Mouse (Mus musculus) C3H10T1/2 (cell line): ENCODE measurements around the gene S1pr2. TPM values are rescaled to one million over a fixed set of nuclear protein-coding genes. Genes with fewer than 3 reads are reported as not detected.

Experiments
- polyA plus RNA-seq, 2 experiments: library from polyadenylated mRNA; unstranded; fragments of >200 nt; fragmentation: generic; extraction: Trizol; gene quantifications; one replicate each; pipeline ENCODE4 v1.2.1; 2012; ENCODE audit warnings: missing spikeins in 2 of 2

Gene S1pr2
- polyA plus RNA-seq = 10 to 100 TPM; 11.7 to 27.7 TPM

DNA sequence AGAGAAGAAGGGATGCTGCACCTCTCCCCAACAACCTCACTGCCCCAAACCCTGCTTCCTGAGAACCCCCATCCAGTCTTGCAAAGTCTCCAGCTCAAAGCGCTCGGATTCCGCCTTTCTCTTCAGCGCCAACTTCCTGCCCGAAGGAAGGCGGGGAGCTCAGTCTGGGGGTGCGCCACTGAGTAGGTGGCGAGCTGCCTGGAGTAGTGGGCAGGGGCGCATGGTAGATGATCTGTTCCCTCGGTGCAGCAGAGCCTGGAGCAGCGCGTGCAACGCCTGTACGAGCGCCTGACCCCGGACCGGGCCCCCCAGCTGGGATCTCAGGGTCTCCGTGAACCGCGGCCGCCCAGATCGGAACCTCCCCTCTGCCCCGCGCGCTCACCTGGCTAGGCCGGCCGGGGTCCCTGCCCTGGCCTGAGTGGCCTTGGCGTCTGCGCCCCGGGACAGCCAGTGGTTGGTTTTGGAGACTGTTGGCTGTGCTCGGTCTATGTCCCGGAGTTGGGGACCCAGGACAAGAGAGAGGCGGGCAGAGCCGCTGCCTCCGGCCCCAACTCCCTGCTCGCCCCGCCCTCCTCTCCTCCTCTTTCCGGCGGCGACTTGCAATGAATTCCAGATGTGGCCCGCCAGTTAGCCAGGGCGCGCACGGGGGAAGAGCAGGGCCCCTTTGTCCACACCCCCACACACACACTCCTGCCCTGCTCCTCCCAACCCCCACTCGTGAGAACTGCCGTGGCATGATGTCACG lies at the start of gene S1pr2:
Gene S1pr2, minus strand, starts transcription at position 566 of the 745 bp plus-strand sequence.

DNA sequence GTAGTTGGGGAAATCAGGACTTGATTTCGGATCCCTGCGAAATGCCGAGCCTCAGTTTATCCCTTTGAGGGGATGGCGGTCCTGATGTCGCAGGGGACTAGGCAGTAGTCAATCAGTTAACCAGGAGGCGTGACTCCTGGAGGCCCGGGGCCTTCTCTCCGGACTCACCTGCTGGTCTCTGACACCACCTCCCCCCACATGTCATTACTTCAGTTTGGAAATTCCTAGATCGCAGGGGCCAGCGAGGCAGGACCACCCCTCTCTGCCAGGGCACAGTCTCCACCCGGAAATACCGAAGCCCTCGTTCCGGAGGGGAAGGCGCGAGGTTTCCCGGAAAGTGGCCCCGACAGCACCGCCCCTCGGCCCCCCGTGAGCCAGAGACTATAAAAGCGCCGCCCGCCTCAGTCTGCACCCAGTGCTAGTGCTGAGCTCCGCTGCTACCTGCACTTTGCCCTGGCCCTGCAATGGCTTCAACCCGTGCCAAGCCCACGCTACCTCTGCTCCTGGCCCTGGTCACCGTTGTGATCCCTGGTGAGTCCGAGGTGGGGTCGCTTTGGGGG lies 39.1 kb upstream of the S1pr2 start, which contains the start of gene Icam1:
Gene Icam1, plus strand, starts transcription at position 415 of the 560 bp plus-strand sequence.

DNA sequence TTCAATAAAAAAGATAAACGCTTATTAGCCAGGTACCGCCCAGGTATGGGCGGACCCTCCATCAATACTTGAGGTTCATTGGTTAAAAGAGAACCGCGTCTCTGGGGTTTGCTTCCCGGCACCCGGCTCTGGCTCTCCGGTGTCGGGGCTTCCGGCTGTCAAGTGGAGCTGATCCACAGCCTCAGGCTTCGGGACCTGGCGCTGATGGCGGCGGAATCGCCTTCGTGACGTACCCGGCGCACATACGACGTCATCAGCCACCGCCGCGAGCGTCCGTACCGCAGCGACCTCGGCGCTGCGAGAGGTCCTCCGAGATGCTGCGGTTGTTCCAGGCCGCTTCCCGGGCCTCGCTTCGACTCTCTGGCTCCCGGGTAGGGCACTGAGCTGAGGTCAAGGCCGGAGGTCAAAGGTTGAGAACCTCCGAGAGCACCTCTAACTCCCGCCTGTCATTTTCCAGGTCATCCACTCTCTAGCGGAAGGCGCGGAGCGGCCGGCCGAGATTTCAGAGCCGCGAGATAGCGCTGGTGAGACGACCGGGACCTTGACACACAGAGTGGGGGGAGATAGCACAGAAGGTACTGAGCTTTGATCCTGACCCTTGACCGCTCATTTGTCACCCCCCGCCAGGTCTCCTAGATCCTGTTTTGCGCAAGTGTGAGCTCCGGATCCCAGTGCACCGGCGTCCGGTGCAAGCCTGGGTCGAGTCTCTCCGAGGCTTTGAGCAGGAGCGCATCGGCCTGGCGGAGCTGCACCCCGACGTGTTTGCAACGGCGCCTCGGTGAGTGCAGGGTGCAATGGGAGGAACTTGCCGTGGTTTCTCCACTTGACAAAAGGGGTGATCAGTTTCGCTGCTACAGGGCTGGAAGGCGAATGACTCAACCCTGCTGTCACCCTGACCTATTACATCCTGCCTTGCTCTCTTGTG lies 26.3 kb upstream of the S1pr2 start, which contains the start of gene Mrpl4:
Gene Mrpl4, plus strand, starts transcription at position 112 of the 925 bp plus-strand sequence.

DNA sequence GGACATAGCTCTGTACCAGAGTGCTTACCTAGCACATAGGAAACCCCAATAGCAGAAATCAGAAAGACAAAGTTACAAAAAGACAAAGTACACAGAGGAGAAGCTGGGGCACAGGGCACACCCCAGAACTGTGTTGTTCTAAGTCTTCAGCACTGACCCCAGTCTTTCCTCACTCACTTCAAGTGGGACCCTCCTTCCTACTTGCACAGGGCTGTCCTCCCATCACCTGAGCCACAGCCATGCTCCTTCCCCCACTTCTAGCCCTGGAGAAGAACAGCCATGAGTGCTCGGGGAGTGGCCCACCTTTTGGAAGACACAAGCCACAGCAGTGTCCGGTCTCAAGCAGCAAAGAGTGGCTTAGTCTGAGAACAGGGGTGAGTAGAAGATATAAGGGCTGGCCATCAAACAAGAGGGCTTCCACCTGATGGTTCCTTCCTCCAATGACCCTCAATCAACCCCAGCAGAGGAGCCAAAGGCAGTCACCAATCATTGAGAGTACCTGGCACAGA lies 17.1 kb downstream of the S1pr2 start, which contains the start of gene Dnmt1:
Gene Dnmt1, minus strand, starts transcription at position 459 of the 509 bp plus-strand sequence.

Other genes starting within 250 kb of the S1pr2 start
- under 1 TPM; 0.04 to 0.24 TPM for gene Olfm2, start 230.4 kb downstream of the S1pr2 start, polyA plus RNA-seq
- gene Col5a3, start 161.7 kb downstream of the S1pr2 start, polyA plus RNA-seq = 10 to 100 TPM in 1 of 2 experiments, under 1 TPM in 1; 0.21 to 10.8 TPM
- gene Rdh8, start 158.3 kb downstream of the S1pr2 start, polyA plus RNA-seq = not detected
- under 1 TPM in 1 of 2 experiments, not detected in 1; 0.02 TPM for gene A230050P20Rik, start 108.1 kb downstream of the S1pr2 start, polyA plus RNA-seq
- gene Angptl6, start 97.1 kb downstream of the S1pr2 start, polyA plus RNA-seq = 1 to 10 TPM in 1 of 2 experiments, under 1 TPM in 1; 0.51 to 1.0 TPM
- gene Ppan, start 88.6 kb downstream of the S1pr2 start, polyA plus RNA-seq = 10 to 100 TPM; 26.9 to 45.5 TPM
- gene Eif3g, start 78.2 kb downstream of the S1pr2 start, polyA plus RNA-seq = 100 to 1,000 TPM; 144 to 260 TPM
- gene Dnmt1, start 16.9 kb downstream of the S1pr2 start, polyA plus RNA-seq = 10 to 100 TPM; 22.4 to 29.1 TPM
- 100 to 1,000 TPM; 124 to 136 TPM for gene Mrpl4, start 26.0 kb upstream of the S1pr2 start, polyA plus RNA-seq
- under 1 TPM; 0.04 to 0.99 TPM for gene Icam1, start 39.2 kb upstream of the S1pr2 start, polyA plus RNA-seq
- gene Icam4, start 52.6 kb upstream of the S1pr2 start, polyA plus RNA-seq = under 1 TPM; 0.08 to 0.52 TPM
- gene Icam5, start 55.3 kb upstream of the S1pr2 start, polyA plus RNA-seq = 1 to 10 TPM in 1 of 2 experiments, under 1 TPM in 1; 0.25 to 7.9 TPM
- under 1 TPM in 1 of 2 experiments, not detected in 1; 0.57 TPM for gene Zglp1, start 90.3 kb upstream of the S1pr2 start, polyA plus RNA-seq
- gene Gm49373, start 96.3 kb upstream of the S1pr2 start, polyA plus RNA-seq = under 1 TPM; 0.52 to 0.88 TPM
- 10 to 100 TPM; 58.9 to 94.5 TPM for gene Fdx1l, start 96.8 kb upstream of the S1pr2 start, polyA plus RNA-seq
- 1 to 10 TPM in 1 of 2 experiments, under 1 TPM in 1; 0.99 to 1.5 TPM for gene Gm38431, start 115.2 kb upstream of the S1pr2 start, polyA plus RNA-seq
- 10 to 100 TPM; 46.3 to 49.8 TPM for gene Raver1, start 115.2 kb upstream of the S1pr2 start, polyA plus RNA-seq
- 10 to 100 TPM in 1 of 2 experiments, 1 to 10 TPM in 1; 5.3 to 10.9 TPM for gene Tyk2, start 154.5 kb upstream of the S1pr2 start, polyA plus RNA-seq
- gene Cdc37, start 173.2 kb upstream of the S1pr2 start, polyA plus RNA-seq = 100 to 1,000 TPM; 230 to 298 TPM
- gene Pde4a, start 188.9 kb upstream of the S1pr2 start, polyA plus RNA-seq = 10 to 100 TPM in 1 of 2 experiments, 1 to 10 TPM in 1; 4.1 to 10.6 TPM